Mouse (Mus musculus) megakaryocyte, embryonic 14.5 days (primary cell): ENCODE data around the gene Ehd1.

Experiments used
- FLI1 ChIP-seq: IDR thresholded peaks from 2 replicates; pipeline ENCODE4 v1.6.1; 2012; ENCODE audit warnings: low read length, inconsistent platforms, mixed read lengths
- GATA1 ChIP-seq: IDR thresholded peaks from 3 replicates; pipeline ENCODE4 v1.6.1; 2012; ENCODE audit warnings: mixed read lengths, low read length, inconsistent platforms, borderline replicate concordance

DNA sequence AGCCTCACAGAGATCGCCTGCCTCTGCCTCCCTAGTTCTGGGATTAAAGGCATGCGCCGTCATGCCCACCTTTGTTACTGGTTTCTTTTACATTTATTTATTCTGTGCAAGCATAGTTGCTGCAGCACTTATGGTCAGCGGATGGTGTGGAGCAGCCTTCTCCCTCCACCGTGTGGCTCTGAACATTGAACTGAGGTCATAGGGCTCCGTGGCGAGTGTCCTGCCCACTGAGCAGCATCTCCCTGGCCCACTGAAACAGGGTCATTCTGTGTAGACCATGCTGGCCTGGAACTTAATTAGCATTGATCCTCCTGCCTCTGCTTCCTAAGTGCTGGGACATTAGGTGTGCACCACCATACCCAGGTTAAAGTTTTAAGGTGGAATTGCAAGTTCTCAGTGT is 4.0 kb downstream of the Ehd1 start:
- no peak for TF ChIP-seq GATA1
- no peak for TF ChIP-seq FLI1
